Mouse (Mus musculus): ENCODE data around the gene Olfr1366.

DNA sequence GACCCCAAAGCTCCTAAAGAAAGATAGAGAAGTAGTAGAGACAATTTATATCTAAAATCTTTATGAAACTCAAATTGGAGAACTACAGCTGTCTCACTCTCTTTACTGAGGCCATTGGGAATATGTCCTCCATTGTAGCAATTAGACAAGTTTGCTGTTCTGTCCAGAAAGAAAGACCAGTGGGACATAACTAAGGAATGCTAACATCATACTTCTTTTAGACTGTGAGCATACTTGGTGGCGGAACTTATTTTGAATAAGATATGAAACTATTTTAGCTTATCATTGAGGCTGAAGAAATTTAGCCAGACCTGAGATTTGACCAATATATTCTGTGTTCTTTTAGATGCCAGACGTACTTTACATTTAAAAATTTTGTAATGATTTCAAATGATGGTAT lies 39.1 kb upstream of the Olfr1366 start, which contains the start of gene Olfr1364:
- no peak for TF ChIP-seq POLR2A (IDR thresholded peaks at IDR 0.05; ENCODE audit: extremely low read depth, insufficient read depth, low read length)
- TF ChIP-seq CTCF (IDR thresholded peaks at IDR 0.05; ENCODE audit: extremely low read depth, insufficient read depth, low read length) = no peak

All from cortical plate, adult 2 months (tissue).